Comparison of ENCODE assay signal across 28 mouse cellular contexts in genomic region chr17:13889818-13890434, GRCm38 (mm10). TPM values are rescaled to one million over a fixed set of nuclear protein-coding genes. Genes with fewer than 3 reads are reported as not detected.
"Had no signal": no experiment of that assay in that cellular context is flagged by ENCODE, and none has a peak within 500 bp of the region (broad histone marks: within the 10 kb centered on the region; RNA-seq: fewer than 3 reads in every experiment).

No protein-coding gene starts in this region.

- H3K27ac ChIP-seq: intestine, embryonic 15.5 days; kidney, embryonic 15.5 days; left cerebral cortex, adult 2 months; liver, embryonic 13.5 days; macrophage; midbrain, embryonic 13.5 days; stomach, postnatal 0 days had no signal

- H3K4me3 ChIP-seq: intestine, embryonic 15.5 days; kidney, embryonic 15.5 days; left cerebral cortex, adult 2 months; liver, embryonic 13.5 days; midbrain, embryonic 13.5 days had no signal

- H3K9ac ChIP-seq: intestine, embryonic 15.5 days; kidney, embryonic 15.5 days; liver, embryonic 13.5 days; midbrain, embryonic 13.5 days had no signal

- H3K9me3 ChIP-seq: intestine, embryonic 15.5 days; kidney, embryonic 15.5 days; liver, embryonic 13.5 days; midbrain, embryonic 13.5 days had no signal

- ATAC-seq: intestine, embryonic 15.5 days; midbrain, embryonic 13.5 days; midbrain, embryonic 16.5 days had no signal

- H3K4me2 ChIP-seq: intestine, embryonic 15.5 days; kidney, embryonic 15.5 days; liver, embryonic 13.5 days; midbrain, embryonic 13.5 days had no signal

- H3K4me1 ChIP-seq: intestine, embryonic 15.5 days; kidney, embryonic 15.5 days; liver, embryonic 13.5 days; midbrain, embryonic 13.5 days had no signal

- H3K36me3 ChIP-seq: liver, embryonic 13.5 days had no signal

- H3K27me3 ChIP-seq: intestine, embryonic 15.5 days; kidney, embryonic 15.5 days; liver, embryonic 13.5 days; midbrain, embryonic 13.5 days had no signal

- DNase-seq: kidney, adult 11 months; kidney, adult 8-10 months; kidney, postnatal 10 days; kidney, postnatal 36 days; layer of hippocampus, postnatal 36 days; liver, embryonic 13.5 days; right cerebral cortex, postnatal 4 days; thymus, adult 2 months; thymus, postnatal 14 days; thymus, postnatal 4 days had no signal

RNA-seq across cellular contexts. Expression of gene Gm7168, which starts 58.2 kb away (rescaled TPM):
- total RNA-seq: layer of hippocampus, adult 8-10 months; layer of hippocampus, postnatal 10 days; layer of hippocampus, postnatal 36 days; left cerebral cortex, adult 2 months; left cerebral cortex, postnatal 10 days; left cerebral cortex, postnatal 36 days; liver, adult 2 months; megakaryocyte, adult 5-6 weeks had no signal
- polyA plus RNA-seq: intestine, embryonic 15.5 days; kidney, embryonic 15.5 days; limb, embryonic 11.5 days; liver, adult 2 months; liver, embryonic 13.5 days; liver, embryonic 16.5 days; macrophage; midbrain, embryonic 13.5 days; midbrain, embryonic 16.5 days; neural tube, embryonic 11.5 days; neural tube, embryonic 14.5 days; stomach, embryonic 14.5 days; stomach, postnatal 0 days; thymus, adult 2 months had no signal
